ENCODE assay signal across 7 mouse cellular contexts in genomic region chr9:45122209-45122761, GRCm38 (mm10). TPM values are rescaled to one million over a fixed set of nuclear protein-coding genes. Genes with fewer than 3 reads are reported as not detected.
DNase-seq lines count a peak whose midpoint lies in the region; ATAC-seq and TF ChIP-seq lines count a peak whose summit lies in the region.

No protein-coding gene starts in this region.

- H3K36me3 ChIP-seq in CH12.LX (replicated peaks in 1 of 2; ENCODE audit: control insufficient read depth in 1 of 2, insufficient read depth in 1 of 2, low read length in 1 of 2): no peaks in the 10 kb centered on the region
- H3K36me3 ChIP-seq in intestine, postnatal 0 days (ENCODE audit: control insufficient read depth, insufficient read depth): no peaks in the 10 kb centered on the region
- H3K36me3 ChIP-seq in limb, embryonic 13.5 days: peaks cover 19% of the 10 kb centered on the region
- H3K36me3 ChIP-seq in thymus, adult 2 months (ENCODE audit: control insufficient read depth, insufficient read depth, low read length): no peaks in the 10 kb centered on the region

- peaks cover 6 to 29% of the 10 kb centered on the region in 2 experiments; a peak in 3 of 4 replicates for H3K4me1 ChIP-seq in CH12.LX (ENCODE audit: control insufficient read depth in 1 of 2, insufficient read depth in 2 of 2)
- H3K4me1 ChIP-seq in intestine, postnatal 0 days (replicated peaks; ENCODE audit: control insufficient read depth, insufficient read depth, low read length): peaks cover 5% of the 10 kb centered on the region; the same call in 1 of the 2 replicates
- peaks cover 34% of the 10 kb centered on the region for H3K4me1 ChIP-seq in limb, embryonic 13.5 days
- peaks cover 56% of the 10 kb centered on the region for H3K4me1 ChIP-seq in thymus, adult 2 months (replicated peaks; ENCODE audit: control insufficient read depth, insufficient read depth, low read length)

- in situ Hi-C loops in CH12.LX (cut with MboI; ENCODE audit: low pct_ligation_motif_present, low pct_unique_long_range_greater_than_20kb, low sequenced_read_pairs): no loop called here

- no peak for TF ChIP-seq EP300 in CH12.LX (IDR thresholded peaks at IDR 0.05; ENCODE audit: low read length)

- 11% methylated on average over 9 of the region's 9 CpGs for WGBS in intestine, postnatal 0 days
- 25% methylated on average over 9 of the region's 9 CpGs for WGBS in limb, embryonic 13.5 days
- WGBS in thymus, adult 2 months: 10% methylated on average over 9 of the region's 9 CpGs

- no peaks in the 10 kb centered on the region for H3K79me2 ChIP-seq in CH12.LX (replicated peaks; ENCODE audit: control insufficient read depth, extremely low read depth, insufficient read depth, poor library complexity, severe bottlenecking)

- no peaks in the 10 kb centered on the region for H3K9me3 ChIP-seq in CH12.LX (replicated peaks; ENCODE audit: low read length)
- no peaks in the 10 kb centered on the region for H3K9me3 ChIP-seq in intestine, postnatal 0 days (ENCODE audit: control insufficient read depth)
- H3K9me3 ChIP-seq in limb, embryonic 13.5 days: no peaks in the 10 kb centered on the region

- no peak for TF ChIP-seq RAD21 in CH12.LX (IDR thresholded peaks at IDR 0.05; ENCODE audit: low read depth, low read length)

- peaks cover 59% of the 10 kb centered on the region for H3K27me3 ChIP-seq in CH12.LX (replicated peaks)
- H3K27me3 ChIP-seq in intestine, postnatal 0 days (replicated peaks; ENCODE audit: control insufficient read depth, insufficient read depth, low read length): no peaks in the 10 kb centered on the region
- H3K27me3 ChIP-seq in limb, embryonic 13.5 days: no peaks in the 10 kb centered on the region
- H3K27me3 ChIP-seq in thymus, adult 2 months (ENCODE audit: control insufficient read depth, insufficient read depth, low read length): no peaks in the 10 kb centered on the region

- ATAC-seq in frontal cortex, adult (ENCODE audit: low TSS enrichment): peak; percentile 60
- ATAC-seq in intestine, postnatal 0 days: peak; percentile 80
- peak; percentile 42 for ATAC-seq in limb, embryonic 13.5 days (ENCODE audit: low FRiP score, low read depth)

- no peak overlapping the region for H3K9ac ChIP-seq in CH12.LX (ENCODE audit: insufficient read depth, low read depth)
- no peak overlapping the region for H3K9ac ChIP-seq in intestine, postnatal 0 days (ENCODE audit: low read depth, low read length)
- H3K9ac ChIP-seq in limb, embryonic 13.5 days: 0 out of 2 replicates have a peak overlapping the region, but pooled peaks have one; percentile 31

- DNase-seq in CH12.LX (ENCODE audit: extremely low read depth) (peak; percentile 38), ZHBTc4 (ENCODE audit: low read depth, low spot score) (peak; percentile 64)
- peak; percentile 63 to 84 for DNase-seq in monocyte, adult 2 months (ENCODE audit: low read depth in 1 of 2, low spot score in 2 of 2)
- peak; percentile 68 for DNase-seq in thymus, adult 2 months

- dilution Hi-C loops in CH12.LX (cut with MboI; ENCODE audit: extremely low pct_ligation_motif_present, extremely low pct_unique_long_range_greater_than_20kb, low sequenced_read_pairs): no loop called here

- H3K4me3 ChIP-seq in CH12.LX (replicated peaks in 1 of 3; ENCODE audit: low read depth in 2 of 3, low read length in 2 of 3, poor library complexity in 1 of 3): no peak overlapping the region
- no peak overlapping the region for H3K4me3 ChIP-seq in intestine, postnatal 0 days (ENCODE audit: low read depth, low read length)
- peak overlapping the region; percentile 23 for H3K4me3 ChIP-seq in limb, embryonic 13.5 days
- peak overlapping the region; percentile 35 for H3K4me3 ChIP-seq in thymus, adult 2 months (ENCODE audit: control insufficient read depth, insufficient read depth, low read length)

- TF ChIP-seq POLR2A in CH12.LX (IDR thresholded peaks at IDR 0.05; ENCODE audit: low read depth, low read length): no peak
- no peak for TF ChIP-seq POLR2A in thymus, adult 2 months (IDR thresholded peaks at IDR 0.05; ENCODE audit: control insufficient read depth, extremely low read depth, insufficient read depth, low read length, poor library complexity)

- no peak overlapping the region for H3K27ac ChIP-seq in CH12.LX (ENCODE audit: insufficient read depth, low read depth)
- no peak overlapping the region; the same call in 1 of the 2 replicates for H3K27ac ChIP-seq in intestine, postnatal 0 days (ENCODE audit: low read depth, low read length)
- no peak overlapping the region for H3K27ac ChIP-seq in limb, embryonic 13.5 days
- peak overlapping the region; percentile 51 for H3K27ac ChIP-seq in thymus, adult 2 months (ENCODE audit: control insufficient read depth, insufficient read depth, low read length)

- H3K4me2 ChIP-seq in CH12.LX (ENCODE audit: insufficient read depth, low read depth, poor library complexity, severe bottlenecking): peak overlapping the region; percentile 88
- H3K4me2 ChIP-seq in intestine, postnatal 0 days (replicated peaks; ENCODE audit: low read depth): peak overlapping the region; percentile 58
- H3K4me2 ChIP-seq in limb, embryonic 13.5 days (replicated peaks): peak overlapping the region; percentile 61

- TF ChIP-seq CTCF in CH12.LX (conservative IDR thresholded peaks at IDR 0.05 in 1 of 2, IDR thresholded peaks at IDR 0.05 in 1 of 2; ENCODE audit: low read depth in 2 of 2, low read length in 2 of 2): no peak
- TF ChIP-seq CTCF in intestine, postnatal 0 days (IDR thresholded peaks at IDR 0.05; ENCODE audit: low read depth): no peak
- TF ChIP-seq CTCF in thymus, adult 2 months (IDR thresholded peaks at IDR 0.05; ENCODE audit: borderline replicate concordance, control insufficient read depth, extremely low read depth, insufficient read depth, low read length, poor library complexity): no peak

TF ChIP-seq in CH12.LX, 34 proteins besides CTCF, POLR2A, EP300 and RAD21:
- TF ChIP-seq USF1 (IDR thresholded peaks at IDR 0.05; ENCODE audit: low read depth, low read length) (no peak), TCF12 (IDR thresholded peaks at IDR 0.05; ENCODE audit: low read depth, low read length) (peak; percentile 30; the same call in 1 of the 2 replicates), SMC3 (IDR thresholded peaks at IDR 0.05; ENCODE audit: low read depth, low read length) (no peak), MAZ (IDR thresholded peaks at IDR 0.05; ENCODE audit: low read depth, low read length) (no peak), UBTF (IDR thresholded peaks at IDR 0.05; ENCODE audit: low read depth, low read length) (no peak), ETS1 (conservative IDR thresholded peaks at IDR 0.05; ENCODE audit: low read depth, low read length) (no peak)

RNA-seq across cellular contexts. Expression of gene Scn2b, which starts 4.7 kb away (rescaled TPM):
- total RNA-seq in CH12.LX (2012; rRNA removed): 0.04 TPM in 1 of 2 replicates, not detected in the other
- total RNA-seq in CH12.LX (2014; rRNA removed): not detected in 2 replicates
- polyA plus RNA-seq in CH12.LX (2012; ENCODE audit: insufficient read length, low read depth): 0.07 TPM in 1 of 2 replicates, not detected in the other
- 0.96 and 1.1 TPM in 2 replicates for polyA plus RNA-seq in intestine, postnatal 0 days (2015; fragmentation: Nextera tagmentation; extraction: Ambion mirVana)
- 7.0 and 7.2 TPM in 2 replicates for polyA plus RNA-seq in limb, embryonic 13.5 days (2015; fragmentation: Nextera tagmentation; extraction: Ambion mirVana)
- polyA plus RNA-seq in thymus, adult 2 months (2012; rRNA removed): 5.2 and 9.8 TPM in 2 replicates

RNA-seq across cellular contexts. Expression of gene Scn4b, which starts 15.9 kb away (rescaled TPM):
- total RNA-seq in CH12.LX (2012; rRNA removed) (0.04 TPM in 1 of 2 replicates, not detected in the other), CH12.LX (2014; rRNA removed) (0.04 TPM in 1 of 2 replicates, not detected in the other)
- polyA plus RNA-seq in CH12.LX (2012; ENCODE audit: insufficient read length, low read depth): not detected in 2 replicates
- polyA plus RNA-seq in intestine, postnatal 0 days (2015; fragmentation: Nextera tagmentation; extraction: Ambion mirVana): 0.04 TPM in 1 of 2 replicates, not detected in the other
- polyA plus RNA-seq in limb, embryonic 13.5 days (2015; fragmentation: Nextera tagmentation; extraction: Ambion mirVana): 0.11 and 0.13 TPM in 2 replicates
- polyA plus RNA-seq in thymus, adult 2 months (2012; rRNA removed): 20.5 and 26.2 TPM in 2 replicates

RNA-seq across cellular contexts. Expression of gene Jaml, which starts 43.3 kb away (rescaled TPM):
- total RNA-seq in CH12.LX (2012; rRNA removed) (0.51 and 0.88 TPM in 2 replicates), CH12.LX (2014; rRNA removed) (0.87 and 0.96 TPM in 2 replicates)
- 1.1 and 1.4 TPM in 2 replicates for polyA plus RNA-seq in CH12.LX (2012; ENCODE audit: insufficient read length, low read depth)
- 221 and 255 TPM in 2 replicates for polyA plus RNA-seq in intestine, postnatal 0 days (2015; fragmentation: Nextera tagmentation; extraction: Ambion mirVana)
- 1.2 and 1.5 TPM in 2 replicates for polyA plus RNA-seq in limb, embryonic 13.5 days (2015; fragmentation: Nextera tagmentation; extraction: Ambion mirVana)
- polyA plus RNA-seq in thymus, adult 2 months (2012; rRNA removed): 2.5 and 3.5 TPM in 2 replicates

RNA-seq across cellular contexts. Expression of gene BC049352, which starts 59.5 kb away (rescaled TPM):
- total RNA-seq in CH12.LX (2012; rRNA removed): not detected in 2 replicates
- not detected in 2 replicates for total RNA-seq in CH12.LX (2014; rRNA removed)
- polyA plus RNA-seq in CH12.LX (2012; ENCODE audit: insufficient read length, low read depth): 0.14 and 0.17 TPM in 2 replicates
- 0.48 and 1.0 TPM in 2 replicates for polyA plus RNA-seq in intestine, postnatal 0 days (2015; fragmentation: Nextera tagmentation; extraction: Ambion mirVana)
- polyA plus RNA-seq in limb, embryonic 13.5 days (2015; fragmentation: Nextera tagmentation; extraction: Ambion mirVana): not detected in 2 replicates
- 1.7 and 4.5 TPM in 2 replicates for polyA plus RNA-seq in thymus, adult 2 months (2012; rRNA removed)

Comparison
In these comparisons a context has a peak if more than half of its experiments do, and no peak if none do; other contexts are left out.
1. H3K4me3 ChIP-seq: peak in limb, embryonic 13.5 days (single experiment) and thymus, adult 2 months (single experiment); none in CH12.LX (0 of 3) and intestine, postnatal 0 days (single experiment).
2. RNA of gene Scn4b, which starts 15.9 kb away (polyA plus RNA-seq): 20.5 to 26.2 TPM in thymus, adult 2 months; 0.11 to 0.13 TPM in limb, embryonic 13.5 days, 0.04 TPM in intestine, postnatal 0 days and not detected in CH12.LX; every median in the first group is over 10 times any median in the second.
3. RNA of gene Jaml, which starts 43.3 kb away (polyA plus RNA-seq): 221 to 255 TPM in intestine, postnatal 0 days; 2.5 to 3.5 TPM in thymus, adult 2 months, 1.2 to 1.5 TPM in limb, embryonic 13.5 days and 1.1 to 1.4 TPM in CH12.LX; every median in the first group is over 10 times any median in the second.
4. Peak in every context shown above with its lines, with median percentiles within 50 percentile points of each other: DNase-seq, H3K4me2 ChIP-seq and ATAC-seq.